Mouse (Mus musculus): ENCODE measurements around the gene Cd200r4. TPM values are rescaled to one million over a fixed set of nuclear protein-coding genes. Genes with fewer than 3 reads are reported as not detected.
"Not testable (repeated sequence)": the region's sequence is repeated elsewhere in the genome, so short reads cannot be mapped to it uniquely, and the experiment has no call there.

Gene Cd200r4
- 0.27 and 0.30 TPM in 2 replicates for polyA plus RNA-seq (2012; rRNA removed)

GRCm38 (mm10) chr16:44811544-44811943 is at the start of gene Cd200r4:
Cd200r4 (plus strand) TSS chr16:44811733.
- DNase-seq (ENCODE audit: low read depth) = no peak

GRCm38 (mm10) chr16:44761811-44762210 is 49.7 kb upstream of the Cd200r4 start:
- DNase-seq (ENCODE audit: low read depth) = no peak

DNA sequence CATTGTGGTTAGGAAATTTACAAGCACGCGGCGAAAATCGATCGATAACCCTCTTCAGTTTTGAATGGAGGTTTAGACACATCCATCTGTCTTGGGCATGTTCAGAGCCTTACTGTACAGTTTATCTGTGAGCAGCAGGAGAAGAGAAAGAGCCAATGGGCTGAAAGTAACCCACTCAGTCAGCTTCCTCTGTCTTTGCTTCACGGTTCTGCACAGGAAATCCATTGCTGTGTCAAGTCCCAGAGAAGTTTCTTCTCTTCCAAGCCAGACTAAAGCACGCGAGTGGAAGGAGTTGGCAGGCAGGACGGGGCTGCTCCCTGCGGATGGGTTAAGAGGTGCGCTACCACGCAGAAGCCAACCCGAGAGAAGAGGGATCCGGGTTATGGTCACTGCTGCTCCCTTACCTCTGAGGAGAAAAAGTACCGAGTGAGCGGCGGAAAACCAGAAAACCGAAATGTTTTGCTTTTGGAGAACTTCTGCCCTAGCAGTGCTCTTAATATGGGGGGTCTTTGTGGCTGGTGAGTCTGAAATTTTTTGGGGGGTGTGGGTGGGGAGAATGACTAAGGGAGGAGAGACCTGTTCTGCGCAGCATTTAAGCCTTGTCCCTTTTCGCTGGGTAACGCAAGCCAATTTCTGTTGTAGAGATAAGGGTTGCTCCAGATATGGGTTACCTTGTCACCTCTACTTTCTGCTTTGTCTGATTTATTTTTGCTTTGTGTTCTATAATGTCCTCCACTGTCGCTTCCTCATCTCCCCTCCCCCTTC is 45.8 kb upstream of the Cd200r4 start, which contains the start of gene Cd200r1:
Gene Cd200r1 (plus strand): TSS at position 182 of the 765 bp plus-strand sequence.
- no peak for DNase-seq (ENCODE audit: low read depth)

DNA sequence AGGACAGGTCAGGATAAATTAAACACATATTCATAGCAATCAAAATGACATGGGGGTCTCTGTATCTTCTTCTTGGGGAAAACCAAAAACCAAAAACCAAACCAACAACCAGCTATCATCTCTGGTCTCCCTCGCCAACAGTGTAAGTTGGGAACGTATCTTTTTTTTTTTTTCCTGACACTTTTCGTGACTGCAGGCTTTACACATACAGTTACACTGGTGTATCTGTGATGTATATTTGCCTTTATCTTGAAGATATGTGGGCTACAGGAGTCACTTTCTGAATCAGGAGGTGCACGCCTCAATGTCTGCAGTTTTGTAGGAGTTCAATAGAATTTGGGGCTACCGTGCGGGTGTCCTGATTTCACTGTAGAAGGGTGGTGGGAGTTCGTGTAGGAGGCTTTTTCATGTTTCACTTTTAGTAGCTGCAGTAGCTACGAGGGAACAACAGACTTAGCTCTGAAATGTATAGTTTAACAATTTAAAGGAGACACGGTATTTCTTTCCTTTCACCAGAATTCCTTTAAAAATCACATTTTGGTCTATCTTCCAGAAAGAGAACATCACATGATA is 45.1 kb upstream of the Cd200r4 start:
- DNase-seq (ENCODE audit: low read depth) = no peak

DNA sequence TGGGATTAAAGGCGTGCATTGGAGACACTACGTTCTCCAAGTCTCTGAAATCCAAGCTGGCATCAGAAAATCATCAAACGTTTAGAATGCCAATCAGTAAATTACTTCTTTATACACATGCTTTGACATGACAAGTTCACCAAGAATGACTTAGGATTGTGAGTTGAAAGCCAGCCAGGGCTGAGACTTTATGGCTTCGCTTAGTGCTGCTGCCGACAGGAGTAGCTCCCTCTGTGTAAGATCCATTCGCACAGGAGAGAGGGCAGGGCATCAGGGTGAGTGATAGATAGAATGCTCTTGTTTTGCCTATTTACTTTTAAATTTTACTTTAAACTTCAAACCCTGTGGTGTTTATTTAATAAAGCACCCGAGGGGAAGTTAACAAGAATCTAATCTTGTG is 44.0 kb upstream of the Cd200r4 start:
- DNase-seq (ENCODE audit: low read depth) = no peak

DNA sequence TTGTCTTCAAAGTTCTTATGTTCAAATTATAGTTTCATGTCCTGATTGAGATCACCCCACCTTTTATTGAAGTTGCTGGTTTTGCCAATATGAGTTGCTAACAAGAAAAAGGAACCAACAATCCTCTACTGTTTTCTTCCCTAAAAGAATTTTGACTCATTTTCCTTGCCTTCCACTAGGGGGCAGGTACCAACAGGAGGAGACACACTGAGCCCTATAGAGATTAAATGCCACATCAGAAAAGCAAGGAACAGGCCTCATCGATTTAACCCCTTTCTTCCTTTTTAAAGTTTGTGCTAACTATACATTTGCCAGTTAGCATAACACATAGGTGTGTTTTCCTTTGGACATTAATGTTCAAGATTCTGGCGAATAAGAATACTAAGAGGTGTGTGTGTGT is 43.6 kb upstream of the Cd200r4 start:
- DNase-seq (ENCODE audit: low read depth) = no peak

GRCm38 (mm10) chr16:44772577-44772976 is 39.0 kb upstream of the Cd200r4 start:
- DNase-seq (ENCODE audit: low read depth) = no peak

DNA sequence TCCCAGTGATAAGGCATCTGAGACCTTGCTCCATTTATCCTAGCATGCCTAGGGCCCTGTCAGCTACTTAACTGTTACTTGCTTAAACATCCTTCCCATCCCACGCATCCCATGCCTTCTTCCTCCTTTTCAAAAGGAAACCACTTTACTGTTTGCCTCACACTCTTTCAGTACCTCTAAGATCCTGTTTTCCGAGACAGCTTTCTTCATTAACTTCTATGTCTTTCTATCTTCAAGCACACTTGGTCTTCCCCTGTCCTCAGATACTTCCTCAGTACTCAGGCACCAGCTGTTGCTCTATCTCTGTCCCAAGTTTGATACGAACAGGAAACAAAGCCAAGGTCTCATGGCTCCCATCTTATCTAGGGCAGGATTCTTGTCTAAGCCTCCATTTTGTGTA is 37.9 kb upstream of the Cd200r4 start:
- no peak for DNase-seq (ENCODE audit: low read depth)

GRCm38 (mm10) chr16:44774201-44774600 is 37.3 kb upstream of the Cd200r4 start:
- DNase-seq (ENCODE audit: low read depth) = no peak

DNA sequence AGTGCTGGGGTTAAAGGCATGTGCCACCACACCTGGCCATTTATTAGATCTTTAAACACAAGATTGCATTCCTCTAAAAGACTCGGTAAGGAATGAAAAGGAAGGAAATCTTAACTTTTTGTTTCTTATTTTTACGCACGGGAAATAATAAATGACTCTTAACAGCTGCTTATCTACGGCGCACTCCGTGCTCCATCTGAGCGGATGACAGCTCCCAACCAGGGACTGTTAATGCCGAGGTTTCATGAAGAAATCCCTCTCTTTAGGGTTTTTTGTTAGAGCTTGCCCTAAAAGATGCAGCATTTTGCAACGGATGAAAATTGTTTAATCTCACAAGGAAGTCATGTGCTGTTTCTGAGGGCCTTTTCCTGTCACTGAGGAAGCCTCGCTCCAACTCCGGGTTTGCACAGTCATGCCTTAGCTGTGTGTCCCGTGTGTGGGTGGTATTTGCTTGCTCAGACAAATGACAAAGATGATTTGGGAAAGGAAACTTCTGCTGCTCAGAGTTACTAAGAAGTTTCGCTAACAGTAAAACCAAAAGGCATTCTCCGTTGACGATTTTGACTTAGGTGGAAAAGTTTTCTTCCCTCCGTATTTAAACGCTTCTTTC is 32.9 kb upstream of the Cd200r4 start:
- no peak for DNase-seq (ENCODE audit: low read depth)

DNA sequence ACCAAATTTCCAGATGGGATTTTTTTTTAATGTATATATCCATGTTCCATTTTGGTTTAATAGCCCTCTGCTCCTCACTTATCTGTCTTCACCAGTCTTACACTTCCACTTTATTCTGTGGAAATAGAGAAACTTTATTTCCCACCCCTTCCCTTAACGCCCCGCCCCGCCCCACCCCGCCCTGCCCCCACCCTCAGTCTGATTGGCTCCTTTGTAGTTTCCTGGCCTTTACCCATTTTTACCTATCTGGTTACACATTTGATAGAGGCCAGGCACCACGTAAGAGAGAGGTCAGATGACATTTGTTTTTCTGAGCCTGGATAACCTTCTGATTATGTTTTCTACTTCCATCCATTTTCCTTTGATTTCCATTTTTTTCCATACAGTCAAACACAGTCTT is 32.0 kb upstream of the Cd200r4 start:
- no peak for DNase-seq (ENCODE audit: low read depth)

GRCm38 (mm10) chr16:44780751-44781150 is 30.8 kb upstream of the Cd200r4 start:
- no peak for DNase-seq (ENCODE audit: low read depth)

DNA sequence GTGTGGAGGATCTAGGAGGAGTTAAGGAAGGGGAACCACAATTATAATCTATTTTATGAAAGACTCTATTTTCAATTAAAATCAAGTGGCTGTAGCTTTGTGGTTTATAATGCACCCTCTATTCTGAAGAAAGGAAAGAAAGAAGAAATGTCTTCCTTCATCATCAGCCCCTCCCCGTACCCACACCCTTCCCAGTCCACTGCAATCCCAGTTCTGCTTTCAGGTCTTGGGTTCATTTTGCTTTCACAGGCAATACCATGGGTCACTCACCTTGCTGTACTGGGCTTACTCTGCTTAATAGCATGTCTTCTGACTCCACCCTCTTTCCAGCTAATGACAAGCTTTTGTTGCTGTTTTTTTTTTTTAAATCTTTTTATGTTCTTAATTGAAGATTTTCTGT is 24.6 kb upstream of the Cd200r4 start:
- DNase-seq (ENCODE audit: low read depth) = no peak

- DNase-seq (ENCODE audit: low read depth) = no peak
Measured at GRCm38 (mm10) chr16:44794416-44794815, 17.1 kb upstream of the Cd200r4 start.

DNA sequence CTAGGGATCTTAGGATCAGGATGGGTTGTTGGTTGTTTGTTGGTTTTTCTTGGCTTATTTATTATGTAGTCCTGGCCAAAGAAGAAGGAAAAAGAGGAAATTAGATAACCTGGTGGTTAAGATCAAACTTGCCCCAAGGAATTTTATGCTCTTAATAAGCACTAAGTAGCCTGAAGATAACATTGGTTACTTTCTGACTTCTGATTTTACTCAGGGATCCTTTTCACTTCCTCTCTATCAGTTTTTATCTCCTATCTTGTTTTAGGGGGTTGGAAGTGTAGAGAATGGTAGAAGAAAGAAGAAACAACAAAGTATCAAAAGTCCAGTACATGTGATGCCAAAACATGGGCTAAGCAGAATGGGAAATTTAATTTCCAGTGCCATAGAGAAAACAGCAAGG is 5.6 kb upstream of the Cd200r4 start:
- DNase-seq (ENCODE audit: low read depth) = no peak

DNA sequence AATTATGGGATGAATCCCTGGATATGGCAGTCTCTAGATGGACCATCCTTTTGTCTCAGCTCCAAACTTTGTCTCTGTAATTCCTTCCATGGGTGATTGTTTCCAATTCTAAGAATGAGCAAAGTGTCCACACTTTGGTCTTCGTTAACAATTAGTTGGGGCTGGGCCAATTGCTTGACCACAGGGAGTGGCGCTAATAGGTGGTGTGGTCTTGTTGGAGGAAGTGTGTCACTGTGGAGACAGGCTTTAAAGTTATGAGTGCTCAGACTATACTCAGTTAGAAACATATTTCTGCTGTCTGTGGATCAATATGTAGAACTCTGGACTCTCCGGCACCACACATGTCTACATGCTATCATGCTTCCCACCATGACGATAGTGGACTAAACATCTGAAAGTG is 1.3 kb upstream of the Cd200r4 start:
- not testable (repeated sequence) for DNase-seq (ENCODE audit: low read depth)

- DNase-seq (ENCODE audit: low read depth) = no peak
Measured at GRCm38 (mm10) chr16:44812468-44813065, 1.0 kb downstream of the Cd200r4 start.

GRCm38 (mm10) chr16:44818010-44818409 is 6.5 kb downstream of the Cd200r4 start:
- DNase-seq (ENCODE audit: low read depth) = no peak

- no peak for DNase-seq (ENCODE audit: low read depth)
Measured at GRCm38 (mm10) chr16:44820545-44820944, 9.0 kb downstream of the Cd200r4 start.

DNA sequence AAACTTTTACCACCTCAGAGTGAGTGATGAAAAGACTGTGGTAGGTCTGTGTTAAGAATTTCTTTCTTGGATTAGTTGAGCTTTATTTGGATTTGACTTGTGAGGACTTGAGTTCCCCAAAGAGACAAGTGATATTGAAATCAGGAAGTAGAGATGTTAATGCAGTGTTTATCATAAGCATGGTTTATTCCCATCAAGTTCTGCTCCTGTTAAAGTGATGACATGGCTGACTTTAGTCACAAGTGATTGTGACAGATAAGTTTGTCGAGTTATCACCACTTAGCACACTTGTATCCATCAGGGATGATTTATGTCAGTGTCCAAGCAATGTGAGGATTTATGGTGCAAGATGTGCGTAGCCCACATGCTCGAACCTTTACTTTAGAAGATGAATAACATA is 20.8 kb downstream of the Cd200r4 start:
- DNase-seq (ENCODE audit: low read depth) = no peak

DNA sequence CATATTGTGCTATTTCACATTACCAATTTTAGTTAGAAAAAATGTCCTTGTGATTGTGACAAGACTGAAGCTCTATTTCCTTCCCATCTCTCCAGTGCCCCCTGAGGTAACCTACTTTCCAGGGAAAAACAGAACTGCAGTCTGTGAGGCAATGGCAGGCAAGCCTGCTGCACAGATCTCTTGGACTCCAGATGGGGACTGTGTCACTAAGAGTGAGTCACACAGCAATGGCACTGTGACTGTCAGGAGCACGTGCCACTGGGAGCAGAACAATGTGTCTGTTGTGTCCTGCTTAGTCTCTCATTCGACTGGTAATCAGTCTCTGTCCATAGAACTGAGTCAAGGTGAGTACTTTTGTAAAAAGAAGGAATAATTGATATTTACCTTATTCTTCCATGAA is 21.7 kb downstream of the Cd200r4 start:
- not testable (repeated sequence) for DNase-seq (ENCODE audit: low read depth)

DNA sequence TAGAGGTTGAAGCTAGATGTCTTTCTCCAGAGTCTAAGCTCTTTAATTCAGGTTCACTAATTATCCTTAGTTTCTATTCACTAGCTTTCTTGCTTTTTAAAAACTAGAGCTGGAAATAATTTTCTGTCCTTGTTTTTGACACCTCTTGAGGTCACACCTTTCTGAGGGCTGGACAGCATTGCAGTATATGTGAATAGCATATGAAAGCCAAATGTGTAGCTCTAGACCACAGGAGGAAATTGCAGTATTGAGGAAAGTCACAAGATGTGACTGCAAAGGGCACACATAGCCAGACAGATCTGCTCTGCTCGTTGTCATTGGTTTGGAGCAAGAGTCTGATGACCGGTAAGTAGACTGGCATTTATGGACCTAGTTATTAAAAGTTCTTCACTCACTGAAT is 55.3 kb downstream of the Cd200r4 start, which contains the start of gene Cd200r2:
Gene Cd200r2 (plus strand): TSS at position 301 of the 400 bp plus-strand sequence.
- DNase-seq (ENCODE audit: low read depth) = no peak

DNA sequence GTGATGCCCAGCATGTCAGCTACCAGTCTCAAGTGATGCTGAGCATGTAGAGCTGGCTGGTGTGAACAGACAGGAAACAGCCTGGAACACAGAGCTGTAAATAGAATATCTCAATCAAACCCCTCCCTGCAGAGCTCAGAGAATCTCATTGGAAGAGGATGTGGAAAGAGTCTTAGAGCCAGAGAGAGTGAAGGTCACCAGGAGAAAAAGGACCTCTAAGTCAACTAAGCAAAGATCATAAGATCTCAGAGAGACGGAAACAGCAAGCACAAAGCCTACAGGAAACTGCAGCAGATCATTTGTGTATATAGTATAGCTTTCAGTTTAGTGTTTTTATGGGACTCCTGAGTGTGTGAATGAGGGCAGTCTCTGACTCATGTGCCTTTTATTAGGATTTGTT is 63.6 kb downstream of the Cd200r4 start:
- DNase-seq (ENCODE audit: low read depth) = no peak

Measured in gonadal fat pad, adult 2 months (tissue).